Mouse (Mus musculus): Measurements from ENCODE around the gene St13.

DNA sequence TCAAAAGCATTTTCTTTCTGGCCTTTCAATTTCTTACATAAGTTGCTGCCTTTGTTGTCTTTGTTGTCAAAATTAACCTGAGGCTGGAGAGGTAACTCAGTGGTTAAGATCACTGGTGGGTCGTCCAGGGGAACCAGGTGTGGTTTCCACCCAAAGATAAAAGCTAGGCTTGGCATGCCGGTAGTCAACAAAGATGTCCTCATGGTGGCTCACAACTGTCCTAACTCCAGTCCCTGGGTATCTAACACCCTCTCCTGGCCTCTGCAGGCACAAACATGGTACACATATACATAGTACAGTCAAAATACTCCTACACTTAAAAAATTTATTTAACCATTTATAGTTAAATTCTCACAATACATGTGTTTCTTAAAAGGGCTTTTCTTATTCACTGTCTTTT, 28.1 kb upstream of the St13 start:
- TF ChIP-seq CTCF (IDR thresholded peaks at IDR 0.05) (no peak), EP300 (IDR thresholded peaks at IDR 0.05) (no peak)

Measured in lung, postnatal 0 days (tissue).